Mouse (Mus musculus) lung, embryonic 16.5 days (tissue): Measurements from ENCODE around the gene Hoxc10. TPM values are rescaled to one million over a fixed set of nuclear protein-coding genes. Genes with fewer than 3 reads are reported as not detected.

Experiments
- ATAC-seq: fragments of 200-750 bp; cut with Nextera tagmentation; 2 replicates; pipeline ENCODE4 v1.8.0; 2017; ENCODE audit warnings: low read depth, mild to moderate bottlenecking, moderate library complexity
- H3K27ac ChIP-seq: fragments of 300-500 bp; sonication (generic); 2 replicates; pipeline ENCODE4 v1.5.1; 2014; ENCODE audit warnings: mild to moderate bottlenecking, control low read depth, low read length
- H3K27me3 ChIP-seq: fragments of 300-500 bp; sonication (generic); 2 replicates; pipeline ENCODE4 v1.6.1; 2014; ENCODE audit warnings: low read depth, low read length, mixed read lengths; ENCODE audit not compliant: control insufficient read depth, insufficient read depth
- H3K36me3 ChIP-seq: fragments of 300-500 bp; sonication (generic); 2 replicates; pipeline ENCODE4 v1.6.1; 2014; ENCODE audit warnings: low read length; ENCODE audit not compliant: control insufficient read depth, insufficient read depth
- H3K4me1 ChIP-seq: fragments of 300-500 bp; sonication (generic); replicated peaks from 2 replicates; pipeline ENCODE4 v1.6.1; 2014; ENCODE audit warnings: low read length, mixed read lengths; ENCODE audit not compliant: control insufficient read depth, insufficient read depth
- H3K4me2 ChIP-seq: fragments of 300-500 bp; sonication (generic); 2 replicates; pipeline ENCODE4 v1.6.1; 2014; ENCODE audit warnings: low read depth, low read length, control low read depth
- H3K4me3 ChIP-seq: fragments of 300-500 bp; sonication (generic); 2 replicates; pipeline ENCODE4 v1.5.1; 2014; ENCODE audit warnings: mild to moderate bottlenecking, low read length, control low read depth
- H3K9ac ChIP-seq: fragments of 300-500 bp; sonication (generic); 2 replicates; pipeline ENCODE4 v1.6.1; 2014; ENCODE audit warnings: low read length, control low read depth
- H3K9me3 ChIP-seq: fragments of 300-500 bp; sonication (generic); 2 replicates; pipeline ENCODE4 v1.6.1; 2016; ENCODE audit warnings: low read length; ENCODE audit not compliant: control insufficient read depth
- WGBS: fragments of 180-500 bp; shearing (Covaris S2); extraction: QIAGEN DNeasy Blood & Tissue Kit; methylation state at CpG from one replicate; pipeline ENCODE4 v1.1.7; 2014; 5-methylcytosine and 5-hydroxymethylcytosine counted together
- polyA plus RNA-seq: library from polyadenylated mRNA; unstranded; fragments of >200 nt; fragmentation: Nextera tagmentation; extraction: Ambion mirVana; gene quantifications from 2 replicates; pipeline ENCODE4 v1.2.1, GENCODE M21; 2015

Hoxc10 gene
- 0.11 TPM in 1 of 2 replicates, not detected in the other for polyA plus RNA-seq

GRCm38 (mm10) chr15:102966776-102967311 lies at the start of gene Hoxc10:
Hoxc10 (plus strand) TSS chr15:102966796.
- no peak within 1 kb of the TSS for H3K9ac ChIP-seq
- no peaks in the 10 kb centered on the region for H3K9me3 ChIP-seq
- H3K4me1 ChIP-seq: peaks cover 4% of the 10 kb centered on the region; the same call in 1 of the 2 replicates
- H3K4me2 ChIP-seq: 0 out of 2 replicates have a peak within 1 kb of the TSS, but pooled peaks have one; percentile 1
- H3K27ac ChIP-seq: no peak within 1 kb of the TSS
- H3K36me3 ChIP-seq: no peaks in the 10 kb centered on the region
- H3K4me3 ChIP-seq: peak within 1 kb of the TSS; percentile 9; the same call in 1 of the 2 replicates
- ATAC-seq: 0 out of 2 replicates have a peak, but pooled peaks have one; percentile 28
- peaks cover 96% of the 10 kb centered on the region for H3K27me3 ChIP-seq
- WGBS: 1% methylated on average over 27 of the region's 27 CpGs

DNA sequence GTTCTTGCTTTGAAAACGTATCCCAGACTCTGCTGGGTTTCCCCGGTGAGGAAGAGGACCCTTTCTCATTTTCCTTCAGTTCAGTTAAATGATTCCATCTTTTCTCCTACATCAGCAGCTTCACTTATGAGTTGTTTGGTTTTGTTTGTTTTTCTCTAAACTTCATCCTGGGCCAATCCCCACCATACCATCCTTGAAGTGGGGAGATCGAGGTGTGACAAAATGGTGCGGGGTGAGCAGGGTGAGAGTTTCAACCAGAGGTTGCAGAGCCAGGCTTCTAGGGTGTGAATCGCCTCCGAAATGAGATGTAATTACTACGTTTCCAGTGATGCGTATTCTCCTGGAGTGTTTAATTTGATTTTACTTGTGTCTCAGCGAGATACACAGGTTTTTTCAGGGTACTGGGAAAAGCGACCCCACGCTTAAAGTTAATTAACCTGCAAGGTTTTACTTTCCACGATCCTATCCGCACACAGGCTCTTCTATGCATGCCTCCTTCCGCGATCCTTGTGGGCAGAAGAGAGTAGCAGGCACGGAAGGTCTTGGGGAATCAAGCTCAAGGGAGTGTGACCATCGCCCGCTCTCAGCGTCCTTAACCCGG lies 48.5 kb upstream of the Hoxc10 start:
- Histone ChIP-seq H3K9me3 (no peaks in the 10 kb centered on the region), H3K4me3 (no peak overlapping the region), H3K9ac (no peak overlapping the region), H3K36me3 (no peaks in the 10 kb centered on the region), H3K27me3 (peaks cover 92% of the 10 kb centered on the region), H3K4me2 (no peak overlapping the region), H3K4me1 (0 out of 2 replicates have a peak, but pooled peaks cover 3% of the 10 kb centered on the region), H3K27ac (no peak overlapping the region)
- no peak for ATAC-seq
- 1% methylated on average over 20 of the region's 20 CpGs for WGBS

DNA sequence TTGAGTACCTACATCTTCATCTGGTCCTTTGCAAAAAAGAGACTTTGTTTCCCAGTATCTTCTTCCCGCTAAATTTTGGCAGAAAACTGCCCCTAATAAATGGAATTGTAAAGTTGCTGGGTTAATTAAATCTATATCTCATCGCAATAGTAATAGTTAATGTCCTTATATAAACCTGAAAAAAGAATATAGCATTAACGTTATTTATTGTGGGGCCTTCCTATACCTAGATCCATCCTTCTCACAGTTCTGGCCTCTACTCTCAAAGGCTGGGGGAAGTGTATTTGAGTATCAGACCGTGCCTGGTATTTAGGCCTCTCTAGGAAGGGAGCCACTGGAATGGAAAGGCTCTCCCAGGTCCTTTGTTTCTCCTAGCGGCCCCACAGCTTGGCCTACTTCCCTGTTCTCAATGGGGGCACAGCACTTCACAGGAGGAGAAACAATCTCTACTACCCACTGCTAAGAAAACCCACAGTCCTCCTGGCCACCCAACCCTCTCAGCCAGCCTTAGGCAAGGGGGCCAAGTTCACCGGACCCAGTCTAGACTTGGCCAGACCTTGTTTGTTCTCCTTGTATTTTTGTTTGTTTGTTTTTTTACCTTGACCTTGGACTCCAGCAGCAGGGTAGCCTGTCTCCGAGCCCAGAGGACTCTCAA lies 47.9 kb upstream of the Hoxc10 start:
- Histone ChIP-seq H3K4me2 (no peak overlapping the region), H3K4me1 (0 out of 2 replicates have a peak, but pooled peaks cover 3% of the 10 kb centered on the region), H3K9ac (no peak overlapping the region), H3K9me3 (no peaks in the 10 kb centered on the region), H3K4me3 (no peak overlapping the region), H3K36me3 (no peaks in the 10 kb centered on the region), H3K27me3 (peaks cover 93% of the 10 kb centered on the region), H3K27ac (no peak overlapping the region)
- 3% methylated on average over 7 of the region's 7 CpGs for WGBS
- ATAC-seq: no peak

DNA sequence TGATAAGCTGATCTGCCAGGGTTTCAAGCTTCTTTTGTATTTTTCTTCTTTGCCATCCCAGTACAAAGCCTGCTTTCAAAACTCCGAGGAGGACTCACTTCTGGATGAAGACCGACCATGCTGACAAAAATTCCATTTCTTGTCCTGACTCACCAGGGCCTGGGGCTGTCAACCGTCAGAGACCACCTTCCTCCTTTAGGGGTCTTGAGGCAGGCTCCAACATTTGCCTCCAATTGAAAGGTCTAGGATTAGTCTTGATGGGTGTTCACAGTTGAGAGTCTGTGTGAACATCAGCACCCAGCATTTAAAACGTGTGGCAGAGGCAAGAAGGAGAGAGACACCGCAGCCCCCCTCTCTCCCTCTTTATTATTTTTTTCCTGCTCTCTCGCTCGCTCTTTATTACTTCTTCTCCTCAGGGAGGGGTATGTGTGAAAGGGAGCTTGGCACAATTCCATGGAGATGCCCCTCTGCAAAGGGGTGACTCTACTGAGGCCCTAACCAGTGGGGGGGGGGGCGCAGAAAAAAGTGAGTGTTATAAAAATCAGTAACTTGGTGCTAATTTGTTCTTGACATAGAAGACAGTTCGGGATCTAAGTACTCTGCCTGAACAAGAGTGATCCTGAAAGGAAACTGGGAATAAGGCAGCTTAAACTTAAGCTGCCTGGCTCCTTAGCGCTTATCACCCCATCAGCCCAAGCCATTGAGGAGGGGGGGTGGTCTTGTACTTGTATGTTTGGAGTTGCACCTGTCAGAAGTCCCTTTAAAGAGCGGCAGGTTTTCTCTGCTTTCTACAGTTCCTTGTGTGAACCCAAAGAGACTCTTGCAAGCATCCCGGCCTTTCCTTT lies 47.0 kb upstream of the Hoxc10 start:
- H3K9ac ChIP-seq: no peak overlapping the region
- no peaks in the 10 kb centered on the region for H3K9me3 ChIP-seq
- H3K4me3 ChIP-seq: no peak overlapping the region
- 0 out of 2 replicates have a peak, but pooled peaks cover 3% of the 10 kb centered on the region for H3K4me1 ChIP-seq
- WGBS: 3% methylated on average over 12 of the region's 12 CpGs
- no peak overlapping the region for H3K27ac ChIP-seq
- peaks cover 97% of the 10 kb centered on the region for H3K27me3 ChIP-seq
- H3K36me3 ChIP-seq: no peaks in the 10 kb centered on the region
- no peak for ATAC-seq
- no peak overlapping the region for H3K4me2 ChIP-seq

- Histone ChIP-seq H3K9me3 (no peaks in the 10 kb centered on the region), H3K27ac (no peak overlapping the region), H3K9ac (no peak overlapping the region), H3K36me3 (no peaks in the 10 kb centered on the region), H3K27me3 (peaks cover 95% of the 10 kb centered on the region), H3K4me3 (no peak overlapping the region), H3K4me2 (peak overlapping the region; percentile 34), H3K4me1 (0 out of 2 replicates have a peak, but pooled peaks cover 3% of the 10 kb centered on the region)
- WGBS: under 1% methylated on average over 20 of the region's 20 CpGs
- ATAC-seq: peak; percentile 83
Measured at GRCm38 (mm10) chr15:102920619-102921018, 46.0 kb upstream of the Hoxc10 start.

DNA sequence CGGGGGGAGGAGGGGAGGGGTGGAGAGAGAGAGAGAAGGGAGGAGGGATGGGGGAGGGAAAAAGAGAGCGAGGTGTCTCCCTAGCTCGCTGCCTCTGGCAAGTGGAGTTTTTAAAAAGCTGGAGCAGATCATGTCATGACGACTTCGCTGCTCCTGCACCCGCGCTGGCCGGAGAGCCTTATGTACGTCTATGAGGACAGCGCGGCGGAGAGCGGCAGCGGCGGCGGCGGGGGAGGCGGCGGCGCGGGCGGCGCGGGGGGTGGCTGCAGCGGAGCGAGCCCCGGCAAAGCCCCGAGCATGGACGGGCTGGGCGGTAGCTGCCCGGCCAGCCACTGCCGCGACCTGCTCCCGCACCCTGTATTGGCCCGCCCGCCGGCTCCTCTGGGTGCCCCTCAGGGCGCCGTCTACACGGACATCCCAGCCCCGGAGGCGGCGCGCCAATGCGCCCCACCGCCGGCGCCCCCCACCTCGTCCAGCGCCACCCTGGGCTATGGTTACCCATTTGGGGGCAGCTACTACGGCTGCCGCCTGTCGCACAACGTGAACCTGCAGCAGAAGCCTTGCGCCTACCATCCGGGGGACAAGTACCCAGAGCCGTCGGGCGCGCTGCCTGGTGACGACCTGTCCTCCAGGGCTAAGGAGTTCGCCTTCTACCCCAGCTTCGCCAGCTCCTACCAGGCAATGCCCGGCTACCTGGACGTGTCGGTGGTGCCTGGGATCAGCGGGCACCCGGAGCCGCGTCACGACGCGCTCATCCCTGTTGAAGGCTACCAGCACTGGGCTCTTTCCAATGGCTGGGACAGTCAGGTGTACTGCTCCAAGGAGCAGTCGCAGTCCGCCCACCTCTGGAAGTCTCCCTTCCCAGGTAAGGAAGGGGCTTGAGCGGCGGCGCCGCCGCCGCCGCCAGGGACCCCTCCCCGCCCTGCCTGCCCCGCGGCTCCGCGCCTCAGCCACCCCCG lies 45.3 kb upstream of the Hoxc10 start, which contains the start of gene Hoxc13:
TSS of gene Hoxc13 (plus strand) at position 51 of the 959 bp plus-strand sequence.
- Histone ChIP-seq H3K4me1 (0 out of 2 replicates have a peak, but pooled peaks cover 3% of the 10 kb centered on the region), H3K36me3 (no peaks in the 10 kb centered on the region), H3K9ac (no peak within 1 kb of the TSS), H3K27ac (no peak within 1 kb of the TSS), H3K27me3 (peaks cover 95% of the 10 kb centered on the region), H3K4me2 (peak within 1 kb of the TSS; percentile 34), H3K4me3 (peak within 1 kb of the TSS; percentile 7; the same call in 1 of the 2 replicates), H3K9me3 (no peaks in the 10 kb centered on the region)
- WGBS: under 1% methylated on average over 70 of the region's 88 CpGs
- ATAC-seq: peak; percentile 48

- peak; percentile 77; the same call in 1 of the 2 replicates for ATAC-seq
- Histone ChIP-seq H3K27me3 (peaks cover 94% of the 10 kb centered on the region), H3K4me3 (no peak overlapping the region), H3K27ac (no peak overlapping the region), H3K9ac (no peak overlapping the region), H3K4me2 (no peak overlapping the region), H3K36me3 (no peaks in the 10 kb centered on the region), H3K9me3 (no peaks in the 10 kb centered on the region), H3K4me1 (0 out of 2 replicates have a peak, but pooled peaks cover 3% of the 10 kb centered on the region)
- WGBS: 0% methylated on average over 22 of the region's 24 CpGs
Measured at GRCm38 (mm10) chr15:102922012-102922362, 44.6 kb upstream of the Hoxc10 start.
